Mouse (Mus musculus) cerebellum, postnatal 14 days (tissue): ENCODE data around the gene Stn1.
"Not testable (repeated sequence)": the region's sequence is repeated elsewhere in the genome, so short reads cannot be mapped to it uniquely, and the experiment has no call there.

Experiments used
- DNase-seq, 2 experiments: peaks; one replicate each; pipeline ENCODE4 v3.0.0; 2021; ENCODE audit warnings: mixed read lengths in 2 of 2

The Stn1 gene

DNA sequence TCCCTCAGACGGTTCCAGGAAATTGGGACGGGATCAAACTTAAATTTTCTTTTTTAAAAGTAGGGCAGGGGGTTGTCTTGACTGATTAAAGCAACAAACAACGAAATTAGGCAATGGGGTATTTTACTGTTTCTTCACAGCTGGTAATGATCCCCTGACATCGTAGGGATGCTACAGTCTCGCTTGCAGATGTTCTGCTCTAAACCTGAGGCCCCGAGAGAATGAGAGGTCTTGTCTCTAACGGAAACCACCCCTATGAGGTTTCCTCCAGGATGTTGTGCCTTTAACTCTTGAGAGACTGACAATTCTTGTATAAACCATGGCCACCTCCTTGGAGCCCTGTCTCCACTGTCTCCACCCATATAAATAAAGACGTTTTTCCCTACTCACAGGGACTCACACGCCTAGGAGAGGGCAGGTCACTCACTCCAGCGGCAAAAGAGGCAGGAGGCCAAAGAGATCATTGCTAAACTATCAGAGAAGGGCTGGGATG, at the start of gene Stn1:
Gene Stn1 (minus strand): TSS at position 208 of the 493 bp plus-strand sequence.
- DNase-seq: peak in 1 of 2 experiments; percentile 16

DNA sequence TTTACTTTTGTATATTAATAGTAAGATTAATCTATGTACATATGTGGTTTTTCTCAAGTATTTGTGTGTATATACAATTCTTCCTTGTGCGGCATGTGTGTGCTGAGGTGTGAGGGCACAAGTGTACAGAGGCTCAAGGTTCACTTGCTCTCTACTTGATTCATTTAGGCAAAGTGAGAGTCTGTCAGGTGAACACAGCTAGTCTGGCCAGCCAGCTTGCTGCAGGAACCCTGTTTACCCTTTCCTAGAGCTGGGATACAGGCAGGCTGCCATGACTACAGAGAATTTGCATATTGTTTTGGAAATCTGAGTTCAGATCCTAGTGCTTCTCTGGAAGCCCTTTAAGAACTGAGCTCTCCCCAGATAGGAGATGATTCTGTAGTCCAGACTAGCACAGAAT, 49.7 kb upstream of the Stn1 start:
- DNase-seq: no peak

DNA sequence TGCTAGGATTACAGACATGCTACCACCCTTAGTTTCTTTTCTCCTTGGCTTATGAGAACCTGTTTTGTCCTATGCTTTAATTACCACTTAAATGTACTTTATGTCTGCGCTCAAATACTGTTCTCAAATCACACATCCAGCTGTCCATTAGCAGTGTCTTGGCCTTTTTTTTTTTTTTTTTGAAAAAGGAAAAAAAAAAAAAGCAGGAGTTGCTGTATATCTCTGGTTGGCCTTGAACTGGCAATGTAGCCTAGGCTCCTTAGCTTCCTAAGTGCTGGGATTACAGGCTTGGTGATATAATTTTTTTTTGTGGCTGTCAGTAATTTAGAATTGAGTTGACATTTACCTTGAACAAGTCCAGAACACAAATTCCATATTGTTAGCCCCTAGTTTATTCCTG, 48.5 kb upstream of the Stn1 start:
- DNase-seq: no peak

DNA sequence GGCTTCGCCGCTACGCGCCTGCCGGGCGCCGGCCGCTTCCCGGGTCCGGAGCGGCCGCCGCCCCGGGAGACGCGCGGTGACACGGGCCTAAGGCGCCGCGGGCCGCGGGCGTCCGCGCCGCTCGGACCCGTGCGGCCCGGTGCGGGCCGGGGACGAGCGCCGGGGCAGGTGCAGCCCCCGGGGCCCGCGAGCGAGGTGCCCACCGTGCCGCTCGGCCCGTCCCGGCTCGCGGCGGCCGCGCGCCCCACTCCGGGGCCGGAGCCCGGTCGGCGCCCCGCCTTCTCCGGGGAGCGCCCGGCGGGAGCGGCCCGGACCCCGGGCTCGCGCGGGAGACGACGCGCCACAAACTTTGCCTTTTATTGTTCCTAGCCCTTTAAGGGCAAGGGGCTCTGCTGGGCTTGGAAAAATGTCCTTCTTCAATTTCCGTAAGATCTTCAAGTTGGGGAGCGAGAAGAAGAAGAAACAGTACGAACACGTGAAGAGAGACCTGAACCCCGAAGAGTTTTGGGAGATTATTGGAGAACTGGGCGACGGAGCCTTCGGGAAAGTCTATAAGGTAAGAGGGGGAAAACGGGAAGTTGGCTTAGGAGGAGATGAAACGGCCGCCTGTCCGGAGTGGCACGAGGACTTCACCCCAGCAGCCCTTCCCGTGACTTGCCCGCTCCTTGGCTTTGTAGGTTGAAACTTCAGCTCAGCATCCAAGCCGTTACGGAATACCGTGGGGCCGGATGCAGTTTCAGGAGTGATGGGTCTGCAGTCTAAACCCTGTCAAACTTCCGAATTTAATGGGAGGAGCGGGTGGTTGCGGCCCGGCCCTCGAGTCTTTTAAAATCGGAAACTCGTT, 42.7 kb upstream of the Stn1 start:
- DNase-seq: peak; percentile 27 to 38

DNA sequence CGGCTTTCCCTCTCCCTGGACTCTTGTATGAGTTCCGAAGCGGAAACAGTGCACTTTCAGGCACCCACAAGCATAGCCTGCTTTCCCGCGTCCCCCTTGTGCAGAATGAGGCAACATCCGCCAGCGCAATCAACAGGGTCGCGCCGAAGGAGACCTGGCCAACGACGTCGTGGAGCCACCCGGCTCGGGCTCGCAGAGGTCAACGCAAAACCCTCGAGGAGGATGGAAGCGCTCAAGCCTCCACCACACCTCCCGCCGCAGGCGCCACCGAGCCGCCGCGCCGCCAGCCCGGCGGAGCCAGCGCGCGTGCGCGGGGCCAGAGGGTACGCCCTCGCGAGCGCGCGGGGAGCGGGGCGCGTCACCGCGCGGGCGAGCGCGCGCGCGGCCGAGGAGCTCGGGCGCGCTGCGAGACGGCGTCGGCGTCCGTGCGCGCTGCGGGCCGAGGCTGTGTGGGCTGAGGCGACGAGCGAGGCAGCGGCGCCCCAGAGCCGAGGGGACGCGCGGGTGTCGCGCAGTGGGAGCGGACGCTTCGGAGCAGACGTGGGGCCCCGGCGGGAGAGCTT, 42.0 kb upstream of the Stn1 start, which contains the start of gene Slk:
Gene Slk (plus strand): TSS at position 454 of the 563 bp plus-strand sequence.
- peak; percentile 84 to 90 for DNase-seq

DNA sequence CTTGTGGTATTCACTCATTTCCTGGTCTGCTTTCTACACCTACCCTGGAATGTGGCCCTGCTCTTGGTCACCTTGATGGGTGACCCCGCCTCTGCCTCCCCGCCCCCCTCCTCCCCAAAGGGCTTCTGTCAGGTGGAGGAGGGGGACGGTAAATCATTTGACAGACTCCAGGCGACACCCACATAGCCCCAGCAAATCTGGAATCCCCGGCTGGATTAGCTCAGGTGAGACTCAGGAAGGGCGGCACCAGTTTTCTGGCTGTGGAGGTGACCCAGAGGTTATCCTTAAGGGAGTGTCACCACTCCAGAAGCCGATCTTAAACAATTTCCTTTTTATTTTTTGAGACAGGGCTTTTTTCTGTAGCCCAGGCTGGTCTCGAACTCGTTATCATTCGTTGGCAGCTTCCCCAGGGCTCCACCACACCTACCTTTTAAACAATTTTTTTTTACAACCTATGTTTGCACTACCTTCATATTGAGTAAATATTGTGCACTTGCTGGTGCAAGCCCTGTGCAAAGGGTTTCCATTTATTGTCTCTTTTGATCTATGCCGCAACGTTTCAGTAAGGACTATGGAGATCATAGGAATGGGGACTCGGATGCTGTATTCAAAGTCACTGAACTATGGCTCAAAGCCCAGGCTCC, 41.4 kb upstream of the Stn1 start:
- peak in 1 of 2 experiments; percentile 27 for DNase-seq

DNA sequence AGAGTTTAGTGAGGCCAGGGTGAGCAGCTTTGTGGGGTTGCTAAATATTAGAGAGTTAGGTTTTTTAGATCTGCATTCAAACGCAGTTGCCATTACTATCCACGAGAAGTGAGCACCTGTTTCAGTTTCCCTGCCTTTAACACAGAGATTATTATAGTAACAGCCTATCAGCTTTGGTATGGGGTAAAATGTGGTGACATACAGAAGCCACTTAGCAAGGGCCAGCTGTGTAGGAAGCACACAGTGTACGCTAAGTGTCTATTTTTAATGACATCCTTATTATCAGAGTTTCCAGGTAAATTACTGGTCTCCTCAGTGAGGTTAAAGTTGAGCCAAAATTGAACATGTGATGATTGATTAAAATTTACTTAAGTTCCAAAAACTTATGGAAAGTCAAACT, 36.4 kb upstream of the Stn1 start:
- DNase-seq: no peak

DNA sequence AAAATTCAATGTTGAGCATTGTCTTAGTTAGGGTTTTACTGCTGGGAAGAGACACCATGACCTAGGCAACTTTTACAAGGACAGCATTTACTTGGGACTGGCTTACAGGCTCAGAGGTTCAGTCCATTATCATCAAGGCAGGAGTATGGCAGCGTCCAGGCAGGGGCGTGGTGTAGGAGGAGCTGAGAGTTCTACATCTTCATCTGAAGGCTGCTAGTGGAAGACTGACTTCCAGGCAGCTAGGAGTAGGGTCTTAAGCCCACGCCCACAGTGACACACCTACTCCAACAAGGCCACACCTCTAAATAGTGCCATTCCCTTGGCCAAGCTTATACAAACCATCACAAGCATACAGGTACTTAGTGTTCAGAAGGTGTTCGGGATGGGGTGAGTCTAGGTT, 34.7 kb upstream of the Stn1 start:
- DNase-seq: not testable (repeated sequence)

DNA sequence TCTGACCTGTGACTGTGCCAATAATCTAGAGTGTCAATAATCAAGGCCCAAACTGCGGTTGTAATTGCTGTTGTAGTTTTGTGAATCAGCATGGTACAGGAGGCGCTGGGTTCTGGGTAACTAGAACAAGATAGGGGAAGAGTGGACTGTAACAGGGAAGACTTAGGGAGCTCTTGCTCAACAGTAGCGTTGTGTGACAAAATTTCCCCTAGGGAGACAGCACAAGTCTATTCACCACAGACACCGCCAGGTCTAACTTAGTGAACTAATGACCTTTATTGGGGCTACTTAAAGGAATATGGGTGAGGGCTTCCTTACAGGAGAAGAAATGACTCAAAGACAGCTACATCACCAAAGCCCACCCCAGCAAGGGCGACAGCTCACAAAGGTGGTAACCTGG, 32.7 kb upstream of the Stn1 start:
- DNase-seq: no peak

DNA sequence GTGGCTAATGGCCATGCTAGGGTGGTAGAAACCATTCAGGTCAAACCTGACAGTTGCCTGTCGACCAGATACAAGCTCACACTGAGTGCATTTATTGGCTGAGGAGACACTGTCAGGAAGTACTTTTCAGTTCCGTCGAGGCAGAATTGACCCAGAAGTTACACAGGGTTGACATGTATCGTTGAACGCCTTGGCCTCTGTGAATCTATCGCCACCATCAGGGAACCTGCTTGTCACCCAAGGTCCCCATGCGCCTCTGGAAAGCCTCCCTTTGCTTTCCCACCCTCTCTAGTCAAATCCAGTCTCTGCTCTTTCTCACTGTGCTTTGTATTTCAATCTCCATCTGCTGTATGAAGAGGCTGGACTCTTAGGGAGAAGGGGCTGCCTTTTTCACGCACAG, 28.7 kb upstream of the Stn1 start:
- DNase-seq: no peak

DNA sequence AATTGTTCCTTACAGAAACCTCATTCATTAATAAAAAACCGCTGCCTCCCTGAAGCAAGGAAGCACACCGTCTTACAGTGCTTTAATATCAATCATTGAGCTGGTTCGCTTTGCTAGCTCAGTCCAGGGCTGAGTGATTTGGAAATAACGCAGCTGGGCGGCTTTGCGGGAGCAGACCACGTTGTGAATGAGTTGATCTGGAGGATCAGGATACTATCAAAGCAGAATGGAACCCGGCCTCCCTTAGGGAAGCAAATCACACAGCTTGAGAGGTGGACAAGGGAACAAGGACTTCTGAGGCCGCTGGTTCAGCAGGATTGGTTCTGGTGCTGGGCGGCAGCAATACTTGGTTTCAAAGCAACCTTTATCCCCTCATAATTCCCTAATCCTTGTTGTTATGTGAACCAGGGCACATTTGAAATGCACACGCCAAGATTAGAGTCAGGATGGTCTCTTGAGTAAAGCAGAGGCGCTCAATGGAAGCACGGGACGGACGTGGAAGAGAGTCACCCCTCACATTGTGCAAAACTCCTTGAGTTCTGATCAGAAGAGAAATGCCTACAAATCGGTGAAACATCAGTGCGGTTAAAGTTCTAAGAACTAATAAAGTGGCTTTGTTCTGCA, 27.8 kb upstream of the Stn1 start:
- no peak for DNase-seq

DNA sequence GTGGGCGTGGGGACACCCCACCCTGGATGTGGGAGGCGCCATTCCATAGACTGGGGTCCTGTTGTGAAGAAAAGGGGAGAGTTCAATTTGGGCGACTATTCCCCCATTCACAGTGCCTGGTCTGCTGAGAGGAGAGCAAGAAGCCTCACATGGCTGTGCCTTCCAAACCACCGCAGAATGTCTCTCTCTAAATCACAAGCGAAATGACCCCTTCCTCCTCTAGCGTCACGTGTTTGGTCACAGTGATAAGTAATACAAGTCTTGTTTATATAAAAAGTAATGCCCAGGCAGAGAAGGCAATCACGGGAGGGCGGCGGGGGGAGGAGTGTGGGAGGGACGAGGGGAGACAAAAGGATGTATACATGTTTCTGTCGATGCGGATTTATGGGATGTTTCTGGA, 26.4 kb upstream of the Stn1 start:
- no peak for DNase-seq

DNA sequence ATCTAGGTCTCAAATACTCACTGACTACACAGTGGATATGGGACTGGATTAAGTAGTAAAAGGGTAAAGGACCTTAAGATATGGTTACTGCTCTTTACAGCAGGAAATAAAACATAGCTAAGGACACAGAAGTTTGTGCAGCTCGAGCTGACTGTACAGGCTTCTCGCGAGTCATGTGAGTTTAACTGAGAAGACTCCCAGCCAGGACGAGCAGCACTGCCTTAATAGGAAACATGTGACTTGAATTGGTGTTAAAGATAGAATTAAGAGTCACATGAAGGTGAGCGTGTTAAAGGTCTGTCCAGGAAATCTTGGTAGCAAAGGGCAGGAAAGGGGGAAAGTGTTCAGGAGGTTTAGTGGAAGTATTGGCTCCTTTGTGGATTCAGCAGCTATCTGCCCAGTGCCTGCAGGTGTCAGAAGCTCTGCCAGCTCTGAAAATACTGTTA, 24.7 kb upstream of the Stn1 start:
- DNase-seq: no peak

DNA sequence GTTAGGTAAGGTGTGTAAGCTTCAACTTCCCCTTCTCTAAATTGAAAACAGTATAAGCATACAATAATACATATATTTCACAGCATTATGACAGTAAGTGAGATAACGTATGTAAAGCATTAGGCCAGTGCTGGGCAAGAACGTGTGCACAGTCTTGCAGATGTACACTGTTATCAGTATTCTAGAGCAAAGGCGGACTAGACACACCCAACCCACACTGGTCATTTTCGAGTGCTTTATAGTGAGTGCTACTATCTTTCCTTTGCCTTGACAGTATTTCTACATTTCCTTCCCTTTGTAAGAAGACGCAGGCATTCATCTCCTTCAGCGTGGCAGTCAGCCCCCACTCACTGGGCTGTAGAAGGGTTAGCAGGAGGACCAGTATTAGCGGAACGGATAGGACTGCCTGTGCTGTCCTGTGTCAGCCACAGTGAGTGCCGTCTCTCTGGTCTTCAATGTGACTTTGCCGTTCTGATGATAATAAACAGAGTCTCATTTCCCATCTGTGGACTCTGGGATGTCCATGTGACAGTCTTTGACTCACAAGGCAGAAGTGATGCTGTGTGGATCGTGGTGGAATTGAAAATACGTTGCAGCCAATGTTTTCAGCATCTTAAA, 23.3 kb upstream of the Stn1 start:
- DNase-seq: no peak

DNA sequence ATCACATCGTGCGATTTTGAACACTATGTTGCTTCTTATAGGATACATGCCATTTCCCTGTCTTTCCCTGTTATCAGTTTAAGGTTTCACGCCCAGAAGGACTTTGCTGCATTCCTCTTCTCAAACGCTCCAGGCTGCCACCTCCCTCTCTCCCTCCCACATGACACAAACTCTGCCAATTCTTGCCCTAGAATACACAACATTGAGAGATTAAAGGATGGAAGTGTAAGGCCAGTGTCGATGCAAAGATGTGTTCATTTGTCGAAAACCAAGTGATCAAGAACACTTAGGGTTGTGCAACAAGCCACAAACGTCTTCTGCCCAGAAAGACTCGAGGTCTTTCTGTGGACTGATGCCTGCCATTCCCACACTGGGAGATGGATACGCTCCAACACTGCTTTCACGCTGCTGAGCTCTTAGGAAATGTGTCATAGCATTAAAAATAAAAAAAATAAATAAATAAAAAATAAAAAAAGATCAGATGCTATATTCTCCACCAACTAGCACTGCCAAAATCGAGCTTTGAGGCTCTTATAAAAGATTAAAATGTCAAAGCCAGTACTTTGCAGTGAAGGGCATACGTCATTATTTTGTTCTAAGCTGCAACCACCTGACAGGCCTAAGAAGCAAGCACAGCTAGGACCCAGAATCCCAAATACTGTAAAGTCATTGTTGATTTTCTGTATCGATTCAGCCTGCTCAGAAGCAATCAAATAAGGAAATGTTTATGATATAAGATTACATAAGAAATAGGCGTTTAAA, 22.6 kb upstream of the Stn1 start:
- peak; percentile 34 to 55 for DNase-seq

DNA sequence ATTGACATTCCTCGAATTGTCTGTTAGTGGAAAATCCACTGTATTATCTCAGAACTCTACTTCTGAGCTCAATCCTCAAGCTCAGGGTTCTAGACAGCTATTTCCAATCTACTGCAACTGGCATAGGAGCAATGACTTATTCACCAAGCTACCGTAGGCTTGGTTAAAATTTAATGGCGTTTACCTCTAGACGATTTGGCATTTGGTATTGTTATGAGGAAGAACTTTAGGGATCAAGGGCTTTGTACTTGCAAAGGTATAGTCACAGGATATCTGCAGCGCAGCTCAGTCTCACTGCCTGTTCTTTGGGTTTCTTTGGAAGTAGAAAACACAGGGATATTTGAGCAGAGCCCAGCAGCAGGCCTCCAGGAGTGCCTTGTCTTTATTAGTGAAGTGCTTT, 21.8 kb upstream of the Stn1 start:
- DNase-seq: no peak

DNA sequence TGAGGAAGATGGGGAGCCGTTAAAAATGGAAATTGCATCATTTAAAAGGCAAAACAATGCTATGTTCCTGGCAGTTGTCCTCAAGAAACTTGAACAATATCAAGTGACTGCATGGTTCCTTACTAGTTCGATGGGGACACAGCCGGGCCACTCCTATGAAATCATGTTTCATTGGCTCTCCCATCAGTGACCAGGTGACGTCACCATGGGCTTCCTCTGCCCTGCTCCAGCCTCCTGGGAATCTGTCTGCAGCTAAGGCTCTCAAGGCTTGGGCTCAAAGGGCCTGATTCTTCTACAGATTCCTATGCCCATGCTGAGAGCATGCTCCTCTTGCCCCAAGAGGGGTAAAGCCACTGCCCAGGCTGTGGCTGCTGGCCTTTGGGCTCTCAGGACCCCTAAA, 12.3 kb upstream of the Stn1 start:
- DNase-seq: no peak

DNA sequence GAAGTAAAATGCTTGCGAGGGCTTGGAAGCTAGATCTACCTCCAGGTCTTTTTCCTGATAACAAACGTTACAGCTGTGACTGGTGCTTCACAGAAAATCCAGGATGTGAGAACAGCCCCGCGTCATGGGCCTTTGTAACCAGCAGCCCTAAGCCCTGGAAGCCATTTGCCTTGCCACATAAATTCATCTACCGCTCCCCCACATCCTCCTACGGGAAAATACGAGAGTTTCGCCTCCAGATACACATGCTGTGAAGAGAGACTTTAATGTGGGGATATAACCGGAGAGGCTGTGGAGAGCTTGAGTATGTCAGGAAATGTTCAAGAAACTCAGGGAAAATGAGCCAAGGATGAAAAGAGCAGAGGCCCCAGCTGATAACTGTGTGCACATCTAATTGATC, 11.9 kb upstream of the Stn1 start:
- DNase-seq: no peak

DNA sequence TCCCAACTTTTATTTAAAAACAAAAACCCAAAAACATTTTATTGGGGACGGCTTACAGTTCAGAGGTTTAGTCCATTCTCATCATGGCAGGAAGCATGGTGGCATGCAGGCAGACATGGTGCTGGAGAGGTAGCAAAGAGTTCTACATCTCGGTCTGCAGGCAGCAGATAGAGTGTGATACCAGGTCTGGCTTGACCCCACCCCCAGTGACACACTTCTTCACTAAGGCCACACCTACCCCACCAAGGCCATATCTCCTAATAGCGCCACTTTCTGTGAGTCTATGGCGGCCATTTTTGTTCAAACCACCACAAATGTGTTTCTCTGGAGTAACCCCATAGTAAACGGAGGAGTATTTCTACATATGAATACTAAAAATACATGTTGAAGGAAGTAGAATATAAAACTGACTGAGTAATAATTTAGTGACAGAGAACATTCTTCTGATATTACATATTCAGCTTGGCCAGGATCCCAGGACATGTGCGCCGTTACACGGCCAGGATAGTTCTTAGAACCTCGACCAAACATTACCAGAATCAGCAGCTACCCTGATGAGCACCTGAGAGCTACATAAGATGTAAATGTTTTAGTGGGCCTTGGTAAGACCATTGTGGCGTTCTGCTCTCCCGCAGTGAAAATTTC, 11.2 kb upstream of the Stn1 start:
- DNase-seq: no peak

DNA sequence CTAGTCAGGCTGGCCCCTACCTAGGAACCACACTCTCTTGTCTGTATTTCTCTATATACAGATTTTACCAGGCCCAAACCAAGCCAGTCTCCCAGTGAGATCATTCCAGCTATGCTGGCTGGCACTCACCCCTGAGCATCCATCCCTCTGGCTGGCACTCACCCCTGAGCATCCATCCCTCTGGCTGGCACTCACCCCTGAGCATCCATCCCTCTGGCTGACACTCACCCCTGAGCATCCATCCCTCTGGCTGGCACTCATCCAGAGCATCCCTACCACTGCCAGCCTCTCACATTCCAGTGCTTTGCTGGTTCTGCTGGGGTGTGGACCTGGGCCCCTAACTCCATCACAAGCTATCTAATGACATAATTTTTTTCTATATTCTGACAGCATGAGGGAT, 8.2 kb upstream of the Stn1 start:
- DNase-seq: peak; percentile 55 to 65

DNA sequence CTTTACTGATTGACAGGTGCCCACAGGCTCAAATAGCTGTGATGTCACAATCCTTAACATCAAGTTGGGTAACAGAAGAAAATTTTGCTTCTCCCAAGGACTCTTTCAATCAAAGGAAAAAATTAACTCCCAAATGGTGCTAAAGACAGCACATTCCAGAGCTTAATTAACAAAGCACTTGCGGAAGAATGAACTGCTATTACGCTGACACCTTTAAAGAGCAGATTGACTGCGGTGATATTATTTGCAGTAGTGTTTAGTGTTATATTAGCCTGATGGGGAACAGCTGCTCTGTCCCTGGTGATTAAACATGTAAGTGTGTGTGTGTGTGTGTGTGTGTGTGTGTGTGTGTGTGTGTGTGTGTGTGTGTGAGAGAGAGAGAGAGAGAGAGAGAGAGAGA, 7.7 kb upstream of the Stn1 start:
- no peak for DNase-seq

DNA sequence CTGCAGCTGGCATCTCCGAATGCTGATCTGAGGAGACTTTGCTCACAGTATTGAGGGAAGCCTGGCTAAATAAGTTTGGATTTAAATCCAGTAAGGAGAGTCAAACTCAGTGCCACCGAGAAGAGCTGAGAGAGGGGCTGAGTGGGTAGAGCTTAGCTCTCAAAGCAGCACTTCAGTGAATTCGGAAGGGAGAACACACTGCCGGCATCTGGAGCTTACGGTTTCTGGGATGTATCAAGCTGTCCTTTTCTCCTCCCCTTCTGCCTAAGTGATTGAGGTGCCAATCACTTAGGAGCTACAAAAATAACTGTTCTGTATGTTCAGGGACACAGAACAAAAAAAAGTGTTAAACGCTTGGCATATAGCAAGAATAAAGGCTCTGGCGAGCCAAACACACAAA, 5.1 kb upstream of the Stn1 start:
- no peak for DNase-seq
